Mouse (Mus musculus) CH12.LX (cell line): ENCODE data around the gene Cnrip1. TPM values are rescaled to one million over a fixed set of nuclear protein-coding genes. Genes with fewer than 3 reads are reported as not detected.

Experiments used
- DNase-seq: peaks from one replicate; pipeline ENCODE4 v3.0.0-alpha.2; 2013; ENCODE audit errors: extremely low read depth
- H3K27ac ChIP-seq: 2 replicates; pipeline ENCODE4 v1.5.1; 2012; ENCODE audit warnings: low read depth, mild to moderate bottlenecking, control low read depth, moderate library complexity; ENCODE audit not compliant: insufficient read depth
- H3K27me3 ChIP-seq: replicated peaks from 2 replicates; pipeline ENCODE3; 2012; ENCODE audit warnings: inconsistent platforms
- H3K36me3 ChIP-seq, 2 experiments: replicated peaks in 1 of 2; 2 replicates each; pipeline versions ENCODE3 to v1.6.1; 2012; ENCODE audit warnings: inconsistent platforms in 1 of 2, low read length in 1 of 2, mild to moderate bottlenecking in 1 of 2, mixed read lengths in 1 of 2, moderate library complexity in 1 of 2; ENCODE audit not compliant: control insufficient read depth in 1 of 2, insufficient read depth in 1 of 2
- H3K4me1 ChIP-seq, 2 experiments: 2 replicates each; pipeline ENCODE4 v1.6.1; 2012; ENCODE audit warnings: inconsistent platforms in 1 of 2, moderate library complexity in 1 of 2; ENCODE audit not compliant: insufficient read depth in 2 of 2, control insufficient read depth in 1 of 2
- H3K4me2 ChIP-seq: 2 replicates; pipeline ENCODE4 v1.6.1; 2012; ENCODE audit warnings: low read depth, mild to moderate bottlenecking, control low read depth; ENCODE audit not compliant: poor library complexity, insufficient read depth, severe bottlenecking
- H3K4me3 ChIP-seq, 3 experiments: fragments of 150-350 bp in 1 of 3; sonication (generic) in 1 of 3; replicated peaks in 1 of 3; 2 replicates each; pipeline versions ENCODE3 to v1.5.1; 2011 to 2012; ENCODE audit warnings: low read depth in 2 of 3, low read length in 2 of 3, mild to moderate bottlenecking in 2 of 3, moderate library complexity in 2 of 3, control low read depth in 1 of 3, improper control_type of control experiment in 1 of 3, inconsistent platforms in 1 of 3, mixed read lengths in 1 of 3; ENCODE audit not compliant: poor library complexity in 1 of 3
- H3K79me2 ChIP-seq: replicated peaks from 2 replicates; pipeline ENCODE4 v1.6.1; 2012; ENCODE audit warnings: mild to moderate bottlenecking, moderate library complexity; ENCODE audit not compliant: control insufficient read depth, poor library complexity, insufficient read depth, severe bottlenecking; ENCODE audit errors: extremely low read depth
- H3K9ac ChIP-seq: 2 replicates; pipeline ENCODE4 v1.6.1; 2012; ENCODE audit warnings: low read depth, mild to moderate bottlenecking, control low read depth, moderate library complexity; ENCODE audit not compliant: insufficient read depth
- H3K9me3 ChIP-seq: replicated peaks from 2 replicates; pipeline ENCODE3; 2012; ENCODE audit warnings: low read length, inconsistent platforms, mixed read lengths
- BHLHE40 ChIP-seq: IDR thresholded peaks from 2 replicates; pipeline ENCODE4 v1.6.1; 2011; ENCODE audit warnings: mild to moderate bottlenecking, low read depth, low read length, improper control_type of control experiment
- CHD1 ChIP-seq: IDR thresholded peaks from 2 replicates; pipeline ENCODE4 v1.6.1; 2012; ENCODE audit warnings: low read depth, low read length, improper control_type of control experiment, inconsistent platforms
- CHD2 ChIP-seq: IDR thresholded peaks from 2 replicates; pipeline ENCODE4 v1.6.1; 2011; ENCODE audit warnings: low read length, improper control_type of control experiment
- E2F4 ChIP-seq: IDR thresholded peaks from 2 replicates; pipeline ENCODE4 v1.6.1; 2011; ENCODE audit warnings: low read depth, low read length, improper control_type of control experiment; ENCODE audit not compliant: insufficient replicate concordance
- ELF1 ChIP-seq: IDR thresholded peaks from 2 replicates; pipeline ENCODE4 v1.6.1; 2014; ENCODE audit warnings: low read depth, mild to moderate bottlenecking, inconsistent platforms, low read length, improper control_type of control experiment
- EP300 ChIP-seq: IDR thresholded peaks from 2 replicates; pipeline ENCODE4 v1.6.1; 2011; ENCODE audit warnings: low read length, improper control_type of control experiment
- ETS1 ChIP-seq: conservative IDR thresholded peaks from 2 replicates; pipeline ENCODE4 v1.6.1; 2012; ENCODE audit warnings: low read depth, mild to moderate bottlenecking, inconsistent platforms, low read length, improper control_type of control experiment, moderate library complexity
- GABPA ChIP-seq: IDR thresholded peaks from 2 replicates; pipeline ENCODE4 v1.6.1; 2012; ENCODE audit warnings: low read depth, low read length, improper control_type of control experiment, inconsistent platforms; ENCODE audit not compliant: insufficient replicate concordance
- HCFC1 ChIP-seq: IDR thresholded peaks from 2 replicates; pipeline ENCODE4 v1.6.1; 2012; ENCODE audit warnings: low read depth, mild to moderate bottlenecking, inconsistent platforms, low read length, improper control_type of control experiment
- IRF4 ChIP-seq: IDR thresholded peaks from 2 replicates; pipeline ENCODE4 v1.6.1; 2014; ENCODE audit warnings: low read depth, mild to moderate bottlenecking, inconsistent platforms, low read length, improper control_type of control experiment
- JUND ChIP-seq: conservative IDR thresholded peaks from 2 replicates; pipeline ENCODE4 v1.6.1; 2011; ENCODE audit warnings: low read depth, low read length, improper control_type of control experiment
- MAFK ChIP-seq: IDR thresholded peaks from 2 replicates; pipeline ENCODE4 v1.6.1; 2011; ENCODE audit warnings: low read length, improper control_type of control experiment; ENCODE audit not compliant: insufficient replicate concordance
- MAX ChIP-seq: IDR thresholded peaks from 2 replicates; pipeline ENCODE4 v1.6.1; 2011; ENCODE audit warnings: low read length, improper control_type of control experiment
- MAZ ChIP-seq: IDR thresholded peaks from 2 replicates; pipeline ENCODE4 v1.6.1; 2012; ENCODE audit warnings: low read depth, mild to moderate bottlenecking, inconsistent platforms, low read length, improper control_type of control experiment, moderate library complexity
- MEF2A ChIP-seq: IDR thresholded peaks from 2 replicates; pipeline ENCODE4 v1.6.1; 2014; ENCODE audit warnings: low read depth, mild to moderate bottlenecking, inconsistent platforms, low read length, improper control_type of control experiment, borderline replicate concordance
- MXI1 ChIP-seq: IDR thresholded peaks from 2 replicates; pipeline ENCODE4 v1.6.1; 2011; ENCODE audit warnings: mild to moderate bottlenecking, low read depth, low read length, improper control_type of control experiment
- MYC ChIP-seq: IDR thresholded peaks from 2 replicates; pipeline ENCODE4 v1.6.1; 2011; ENCODE audit warnings: low read depth, mild to moderate bottlenecking, improper control_type of control experiment, low read length
- PAX5 ChIP-seq: IDR thresholded peaks from 2 replicates; pipeline ENCODE4 v1.6.1; 2012; ENCODE audit warnings: low read length, inconsistent platforms, mixed read lengths
- POLR2A ChIP-seq: IDR thresholded peaks from 2 replicates; pipeline ENCODE4 v1.6.1; 2011; ENCODE audit warnings: low read depth, mild to moderate bottlenecking, improper control_type of control experiment, low read length
- RCOR1 ChIP-seq: conservative IDR thresholded peaks from 2 replicates; pipeline ENCODE4 v1.6.1; 2012; ENCODE audit warnings: low read depth, mild to moderate bottlenecking, inconsistent platforms, low read length, improper control_type of control experiment
- SIN3A ChIP-seq: IDR thresholded peaks from 2 replicates; pipeline ENCODE4 v1.6.1; 2012; ENCODE audit warnings: low read length, improper control_type of control experiment, inconsistent platforms
- SMC3 ChIP-seq: IDR thresholded peaks from 2 replicates; pipeline ENCODE4 v1.6.1; 2011; ENCODE audit warnings: low read depth, low read length, improper control_type of control experiment
- TBP ChIP-seq: conservative IDR thresholded peaks from 2 replicates; pipeline ENCODE4 v1.6.1; 2011; ENCODE audit warnings: low read depth, low read length, improper control_type of control experiment
- TCF12 ChIP-seq: IDR thresholded peaks from 2 replicates; pipeline ENCODE4 v1.6.1; 2014; ENCODE audit warnings: low read depth, mild to moderate bottlenecking, inconsistent platforms, low read length, improper control_type of control experiment
- UBTF ChIP-seq: IDR thresholded peaks from 2 replicates; pipeline ENCODE4 v1.6.1; 2012; ENCODE audit warnings: low read depth, mild to moderate bottlenecking, inconsistent platforms, low read length, improper control_type of control experiment, moderate library complexity
- ZKSCAN1 ChIP-seq: IDR thresholded peaks from 2 replicates; pipeline ENCODE4 v1.6.1; 2012; ENCODE audit warnings: low read depth, inconsistent platforms, low read length, improper control_type of control experiment, borderline replicate concordance
- ZMIZ1 ChIP-seq: IDR thresholded peaks from 2 replicates; pipeline ENCODE4 v1.6.1; 2012; ENCODE audit warnings: low read depth, mild to moderate bottlenecking, inconsistent platforms, low read length, improper control_type of control experiment
- dilution Hi-C: fragments of 300-500 bp; cut with MboI; formaldehyde crosslinking; loops from 2 replicates; pipeline ENCODE4 v1.14.3; 2020; ENCODE audit warnings: low sequenced_read_pairs; ENCODE audit not compliant: extremely low pct_unique_long_range_greater_than_20kb, extremely low pct_ligation_motif_present
- in situ Hi-C: fragments of 300-500 bp; cut with MboI; formaldehyde crosslinking; loops from 3 replicates; pipeline ENCODE4 v1.14.3; 2019; ENCODE audit warnings: low sequenced_read_pairs, low pct_ligation_motif_present, low pct_unique_long_range_greater_than_20kb, mixed read lengths
- polyA plus RNA-seq: library from polyadenylated mRNA; unstranded; fragments of >175 nt; gene quantifications from 2 replicates; pipeline ENCODE4 v1.2.1, GENCODE M21; 2012; ENCODE audit warnings: low read depth; ENCODE audit not compliant: insufficient read length
- total RNA-seq, 2 experiments: library from RNA; depleted of rRNA; stranded (reverse); fragments of 300-350 nt in 1 of 2; fragments of >200 nt in 1 of 2; gene quantifications; 2 replicates each; pipeline ENCODE4 v1.2.3; 2012 to 2014

Gene Cnrip1
- total RNA-seq (2012; rRNA removed) (not detected in 2 replicates), total RNA-seq (2014; rRNA removed) (not detected in 2 replicates), polyA plus RNA-seq (not detected in 2 replicates)

DNA sequence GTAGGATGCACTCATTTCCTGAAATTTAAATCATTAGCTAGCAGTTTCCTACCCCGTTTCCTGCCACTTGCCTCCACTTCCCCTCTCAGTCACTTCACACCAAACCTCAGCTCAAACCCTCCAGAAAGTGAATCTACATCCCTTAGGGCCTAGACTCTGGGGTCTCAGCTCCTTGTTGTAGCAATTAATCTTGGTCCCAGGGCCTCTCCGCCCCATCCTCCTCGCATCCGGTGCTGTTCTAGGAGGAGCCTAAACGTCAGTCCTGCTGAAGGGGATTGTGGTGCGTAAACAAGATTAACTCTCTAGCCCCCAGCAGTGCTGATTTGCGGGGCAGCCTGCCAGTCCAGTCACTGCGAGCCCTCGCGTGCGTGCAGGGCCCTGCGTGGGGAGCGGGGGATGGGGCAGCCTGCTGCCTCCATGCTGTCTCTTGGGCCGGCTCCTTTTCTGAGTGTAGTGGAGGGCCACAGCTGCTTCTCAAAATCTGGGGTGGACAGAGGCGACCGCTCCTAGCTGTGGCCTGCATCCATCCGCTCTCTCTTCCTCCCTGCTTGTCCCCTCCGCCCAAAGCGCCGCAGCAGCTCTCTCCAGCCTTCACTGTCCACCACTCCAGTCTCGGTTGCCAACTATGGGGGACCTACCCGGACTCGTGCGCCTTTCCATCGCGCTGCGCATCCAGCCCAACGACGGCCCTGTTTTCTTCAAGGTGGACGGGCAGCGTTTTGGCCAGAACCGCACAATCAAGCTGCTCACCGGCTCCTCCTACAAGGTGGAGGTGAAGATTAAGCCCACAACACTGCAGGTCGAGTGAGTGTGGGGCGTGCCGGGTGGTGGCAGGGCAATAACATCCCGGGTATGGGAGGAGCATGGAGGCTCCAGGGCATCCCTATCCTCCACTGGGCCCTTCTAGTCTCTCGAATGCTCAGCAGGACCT, at the start of gene Cnrip1, which contains the start of gene Plek:
Cnrip1 (plus strand) TSS at position 42 of the 931 bp plus-strand sequence.
Plek (minus strand) TSS at position 837 of the 931 bp plus-strand sequence.
- Histone ChIP-seq H3K4me1 (peaks cover 5% of the 10 kb centered on the region in 2 experiments), H3K36me3 (no peaks in the 10 kb centered on the region), H3K9ac (no peak within 1 kb of the TSS), H3K79me2 (no peaks in the 10 kb centered on the region), H3K4me2 (peak within 1 kb of the TSS; percentile 82), H3K4me3 (no peak within 1 kb of the TSS), H3K27ac (no peak within 1 kb of the TSS), H3K27me3 (no peaks in the 10 kb centered on the region)
- dilution Hi-C loops (no loop called here), in situ Hi-C loops (no loop called here)
- no peak for TF ChIP-seq JUND
- TF ChIP-seq, all 38 proteins: peak for 0
- H3K9me3 ChIP-seq: no peaks in the 10 kb centered on the region
- no peak for DNase-seq

DNA sequence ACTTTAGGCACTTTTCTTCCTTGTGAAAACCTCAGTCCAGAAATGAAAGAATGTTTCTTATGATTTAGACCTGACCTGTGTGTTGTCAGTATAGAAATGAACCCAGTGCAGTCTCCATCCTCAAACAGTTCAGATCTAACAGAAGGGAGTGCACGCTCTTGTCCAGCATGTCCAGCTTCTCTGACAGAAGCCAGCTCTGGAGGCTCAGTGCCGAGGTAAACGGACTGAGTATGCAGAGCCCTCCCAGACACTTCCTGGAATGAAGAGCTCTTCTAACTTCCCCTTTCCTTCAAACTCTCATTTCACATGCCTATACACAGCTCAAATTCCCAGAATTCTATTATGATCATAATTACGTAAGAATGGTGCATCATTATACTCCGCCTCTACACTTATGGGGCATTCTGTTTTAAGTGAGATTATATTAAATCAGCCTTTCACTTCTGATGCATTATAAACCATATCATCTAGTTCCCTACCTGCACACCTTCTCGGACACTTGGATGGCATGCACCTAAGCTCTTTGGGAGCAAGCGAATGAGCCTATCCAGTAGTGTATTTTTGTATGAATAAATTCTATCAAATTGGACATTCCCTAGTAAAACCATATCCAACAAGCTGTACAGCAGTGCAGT, 48.5 kb upstream of the Cnrip1 start:
- in situ Hi-C loops (loop anchor here (5.0 kb wide), 1 partner anchor 36 kb away; no protein-coding TSS in a partner anchor), dilution Hi-C loops (no loop called here)
- H3K9ac ChIP-seq: peak overlapping the region; percentile 100
- no peaks in the 10 kb centered on the region for H3K27me3 ChIP-seq
- DNase-seq: no peak
- peaks cover 15 to 31% of the 10 kb centered on the region in 2 experiments for H3K36me3 ChIP-seq
- H3K4me2 ChIP-seq: peak overlapping the region; percentile 84
- peaks cover 10 to 70% of the 10 kb centered on the region in 2 experiments for H3K4me1 ChIP-seq
- H3K9me3 ChIP-seq: no peaks in the 10 kb centered on the region
- peaks cover 86% of the 10 kb centered on the region for H3K79me2 ChIP-seq
- peak overlapping the region; percentile 14 to 60 (median 51) for H3K4me3 ChIP-seq
- peak overlapping the region; percentile 92 for H3K27ac ChIP-seq
- TF ChIP-seq ZMIZ1 (no peak), MAZ (0 out of 2 replicates have a peak, but pooled peaks have one; percentile 44), BHLHE40 (0 out of 2 replicates have a peak, but pooled peaks have one; percentile 22), PAX5 (no peak), ZKSCAN1 (no peak), UBTF (no peak; the same call in 1 of the 2 replicates), E2F4 (no peak), MAX (0 out of 2 replicates have a peak, but pooled peaks have one; percentile 37), CHD1 (peak; percentile 32; the same call in 1 of the 2 replicates), CHD2 (0 out of 2 replicates have a peak, but pooled peaks have one; percentile 47), ELF1 (peak; percentile 75), EP300 (0 out of 2 replicates have a peak, but pooled peaks have one; percentile 50), MAFK (peak; percentile 19; the same call in 1 of the 2 replicates), MXI1 (peak; percentile 63), TBP (0 out of 2 replicates have a peak, but pooled peaks have one; percentile 16), MYC (no peak), ETS1 (peak; percentile 25), RCOR1 (0 out of 2 replicates have a peak, but pooled peaks have one; percentile 35), GABPA (no peak), HCFC1 (peak; percentile 32; the same call in 1 of the 2 replicates), MEF2A (peak; percentile 48; the same call in 1 of the 2 replicates), SIN3A (peak; percentile 64; the same call in 1 of the 2 replicates), JUND (no peak), TCF12 (no peak), SMC3 (no peak), POLR2A (0 out of 2 replicates have a peak, but pooled peaks have one; percentile 18), IRF4 (no peak)
